Mouse (Mus musculus) stomach, postnatal 0 days (tissue): ENCODE results near the gene Ulk3. TPM values are rescaled to one million over a fixed set of nuclear protein-coding genes. Genes with fewer than 3 reads are reported as not detected.

Experiments
- ATAC-seq: fragments of 200-750 bp; cut with Nextera tagmentation; 2 replicates; pipeline ENCODE4 v1.8.0; 2017; ENCODE audit not compliant: low FRiP score, low TSS enrichment
- DNase-seq: peaks from one replicate; pipeline ENCODE4 v3.0.0-alpha.2; 2016; ENCODE audit warnings: low spot score
- H3K27ac ChIP-seq: fragments of 300-500 bp; sonication (generic); replicated peaks from 2 replicates; pipeline ENCODE4 v1.5.1; 2014; ENCODE audit warnings: mild to moderate bottlenecking, control low read depth
- H3K27me3 ChIP-seq: fragments of 300-500 bp; sonication (generic); 2 replicates; pipeline ENCODE4 v1.6.1; 2014; ENCODE audit warnings: low read length; ENCODE audit not compliant: control insufficient read depth, insufficient read depth
- H3K36me3 ChIP-seq: fragments of 300-500 bp; sonication (generic); 2 replicates; pipeline ENCODE4 v1.6.1; 2014; ENCODE audit warnings: low read length, mixed read lengths; ENCODE audit not compliant: control insufficient read depth, insufficient read depth
- H3K4me1 ChIP-seq: fragments of 300-500 bp; sonication (generic); replicated peaks from 2 replicates; pipeline ENCODE4 v1.6.1; 2014; ENCODE audit warnings: antibody characterized with exemption; ENCODE audit not compliant: control insufficient read depth, insufficient read depth
- H3K4me2 ChIP-seq: fragments of 300-500 bp; sonication (generic); replicated peaks from 2 replicates; pipeline ENCODE4 v1.6.1; 2014; ENCODE audit warnings: low read depth, mild to moderate bottlenecking, control low read depth, moderate library complexity
- H3K4me3 ChIP-seq: fragments of 300-500 bp; sonication (generic); 2 replicates; pipeline ENCODE4 v1.5.1; 2014; ENCODE audit warnings: low read depth, low read length, control low read depth
- H3K9ac ChIP-seq: fragments of 300-500 bp; sonication (generic); 2 replicates; pipeline ENCODE4 v1.6.1; 2014; ENCODE audit warnings: mild to moderate bottlenecking, low read length, control low read depth, mixed read lengths
- H3K9me3 ChIP-seq: fragments of 300-500 bp; sonication (generic); 2 replicates; pipeline ENCODE4 v1.6.1; 2016; ENCODE audit warnings: low read length; ENCODE audit not compliant: control insufficient read depth
- CTCF ChIP-seq: IDR thresholded peaks from 2 replicates; pipeline ENCODE4 v1.5.1; 2016; ENCODE audit warnings: antibody characterized with exemption, low read depth, mild to moderate bottlenecking, moderate library complexity
- EP300 ChIP-seq: optimal IDR thresholded peaks from 2 replicates; pipeline ENCODE3; 2016; ENCODE audit warnings: antibody characterized with exemption
- WGBS: fragments of 180-500 bp; shearing (Covaris S2); extraction: QIAGEN DNeasy Blood & Tissue Kit; methylation state at CpG from one replicate; pipeline ENCODE4 v1.1.7; 2014; 5-methylcytosine and 5-hydroxymethylcytosine counted together
- polyA plus RNA-seq: library from polyadenylated mRNA; unstranded; fragments of >200 nt; fragmentation: Nextera tagmentation; extraction: Ambion mirVana; gene quantifications from 2 replicates; pipeline ENCODE4 v1.2.1, GENCODE M21; 2015

The Ulk3 gene
- polyA plus RNA-seq, 1 experiment from 2014 or later: 8.4 TPM

- no peak overlapping the region for H3K4me2 ChIP-seq
- peaks cover 3% of the 10 kb centered on the region; the same call in 1 of the 2 replicates for H3K27me3 ChIP-seq
- ATAC-seq (no peak), DNase-seq (no peak)
- H3K9me3 ChIP-seq: no peaks in the 10 kb centered on the region
- no peak overlapping the region for H3K27ac ChIP-seq
- no peak overlapping the region for H3K9ac ChIP-seq
- TF ChIP-seq EP300 (no peak), CTCF (no peak)
- no peak overlapping the region for H3K4me3 ChIP-seq
- WGBS: 83% methylated on average over 4 of the region's 4 CpGs
- H3K4me1 ChIP-seq: no peaks in the 10 kb centered on the region
- no peaks in the 10 kb centered on the region for H3K36me3 ChIP-seq
Measured at GRCm38 (mm10) chr9:57604875-57605274, 15.6 kb downstream of the Ulk3 start.

DNA sequence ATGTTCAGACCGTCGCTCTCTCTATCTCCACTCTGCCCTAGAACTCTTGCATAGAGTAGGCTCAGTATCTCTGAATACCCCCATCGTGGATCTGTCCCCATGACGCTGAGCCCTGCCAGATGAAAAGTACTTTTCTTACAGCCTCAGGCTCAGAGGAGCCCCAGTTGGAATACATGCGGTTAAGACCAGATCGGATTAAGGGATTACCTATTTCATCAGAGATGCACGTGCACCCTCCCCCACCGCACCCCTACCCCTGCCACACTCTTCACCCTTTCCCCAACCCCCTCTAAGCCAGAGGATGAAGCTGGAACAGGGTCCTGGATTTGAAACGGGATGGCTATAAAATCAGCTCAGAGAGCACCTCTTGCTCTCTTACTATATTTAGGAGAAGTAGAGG, 16.3 kb downstream of the Ulk3 start:
- H3K4me2 ChIP-seq: no peak overlapping the region
- TF ChIP-seq EP300 (no peak), CTCF (no peak)
- H3K36me3 ChIP-seq: no peaks in the 10 kb centered on the region
- H3K9me3 ChIP-seq: no peaks in the 10 kb centered on the region
- H3K27ac ChIP-seq: no peak overlapping the region
- peaks cover 3% of the 10 kb centered on the region; the same call in 1 of the 2 replicates for H3K27me3 ChIP-seq
- ATAC-seq (no peak), DNase-seq (no peak)
- no peak overlapping the region for H3K9ac ChIP-seq
- H3K4me3 ChIP-seq: no peak overlapping the region
- H3K4me1 ChIP-seq: no peaks in the 10 kb centered on the region
- 18% methylated on average over 9 of the region's 9 CpGs for WGBS

DNA sequence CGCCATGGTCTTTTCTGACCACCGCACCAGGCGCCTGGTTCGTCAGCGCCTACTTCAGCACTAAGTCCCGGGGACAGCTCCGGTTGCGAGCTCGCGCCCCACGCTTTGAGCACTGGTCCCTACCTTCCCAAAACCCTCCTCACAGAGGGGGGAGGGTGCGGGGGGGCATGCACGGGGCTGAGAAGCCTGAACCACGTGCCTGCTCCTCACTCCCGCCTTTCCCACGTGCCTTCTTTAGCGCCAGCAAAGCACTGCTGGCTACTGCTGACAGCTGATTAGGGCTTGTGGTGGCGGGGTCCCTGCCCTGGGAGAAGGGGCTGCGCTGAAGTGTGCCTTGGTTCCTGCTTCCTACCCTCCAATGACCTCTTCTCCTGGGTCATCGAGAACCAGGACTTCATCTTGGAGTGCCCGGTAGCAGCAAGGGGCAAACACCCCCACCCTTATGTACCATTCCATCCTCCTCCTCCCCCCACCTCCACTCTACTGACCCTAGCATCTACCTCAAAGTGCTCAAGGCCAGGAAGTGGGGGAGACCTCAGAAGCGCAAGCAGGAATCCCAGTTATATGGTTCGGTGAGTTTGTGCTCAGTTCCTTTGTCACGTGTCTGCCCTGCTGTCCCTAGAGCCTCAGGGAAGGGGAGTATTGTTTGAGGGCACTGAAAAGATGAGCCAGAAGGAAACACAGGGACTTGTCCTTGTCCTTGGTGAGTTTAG, 17.0 kb downstream of the Ulk3 start, which contains the start of gene Cplx3:
Gene Cplx3 (minus strand): TSS at position 143 of the 713 bp plus-strand sequence.
- Histone ChIP-seq H3K4me1 (no peaks in the 10 kb centered on the region), H3K36me3 (no peaks in the 10 kb centered on the region), H3K9ac (no peak within 1 kb of the TSS), H3K4me3 (no peak within 1 kb of the TSS), H3K4me2 (no peak within 1 kb of the TSS), H3K27ac (no peak within 1 kb of the TSS), H3K9me3 (no peaks in the 10 kb centered on the region), H3K27me3 (peaks cover 3% of the 10 kb centered on the region; the same call in 1 of the 2 replicates)
- DNase-seq (peak; percentile 83), ATAC-seq (peak; percentile 83)
- WGBS: 10% methylated on average over 24 of the region's 24 CpGs
- TF ChIP-seq EP300: no peak
- TF ChIP-seq CTCF: peak; percentile 21; the same call in 1 of the 2 replicates

DNA sequence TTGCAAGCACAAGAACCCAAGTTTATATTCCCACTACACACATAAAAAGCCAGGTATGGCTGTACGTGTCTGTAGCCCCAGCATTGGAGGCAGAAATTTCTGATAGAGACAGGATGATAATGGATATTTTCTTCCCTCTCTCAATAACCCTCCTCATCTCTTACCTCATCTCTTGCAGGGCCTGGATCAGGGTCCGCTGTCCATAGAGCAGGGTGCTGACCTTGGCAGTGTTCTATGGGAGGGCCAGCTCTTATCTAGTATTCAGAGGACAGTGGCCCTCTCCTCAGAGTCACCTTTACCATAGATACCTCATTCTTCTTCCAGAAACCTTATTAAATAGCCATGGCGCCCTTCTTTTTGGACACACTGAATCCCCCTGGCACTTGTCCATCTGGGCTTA, 20.6 kb downstream of the Ulk3 start:
- H3K4me2 ChIP-seq: no peak overlapping the region
- no peak overlapping the region for H3K9ac ChIP-seq
- ATAC-seq (no peak), DNase-seq (no peak)
- H3K27me3 ChIP-seq: peaks cover 3% of the 10 kb centered on the region; the same call in 1 of the 2 replicates
- H3K36me3 ChIP-seq: no peaks in the 10 kb centered on the region
- H3K4me3 ChIP-seq: no peak overlapping the region
- TF ChIP-seq CTCF: no peak
- no peak for TF ChIP-seq EP300
- H3K9me3 ChIP-seq: no peaks in the 10 kb centered on the region
- H3K27ac ChIP-seq: no peak overlapping the region
- H3K4me1 ChIP-seq: no peaks in the 10 kb centered on the region
- WGBS: 59% methylated on average over 3 of the region's 3 CpGs

GRCm38 (mm10) chr9:57610359-57610826, 21.1 kb downstream of the Ulk3 start:
- no peak overlapping the region for H3K4me3 ChIP-seq
- H3K27ac ChIP-seq: no peak overlapping the region
- no peaks in the 10 kb centered on the region for H3K36me3 ChIP-seq
- 57% methylated on average over 3 of the region's 3 CpGs for WGBS
- no peak overlapping the region for H3K9ac ChIP-seq
- no peak for DNase-seq
- no peaks in the 10 kb centered on the region for H3K9me3 ChIP-seq
- no peak for TF ChIP-seq EP300
- no peak for TF ChIP-seq CTCF
- H3K27me3 ChIP-seq: peaks cover 3% of the 10 kb centered on the region; the same call in 1 of the 2 replicates
- no peaks in the 10 kb centered on the region for H3K4me1 ChIP-seq
- no peak for ATAC-seq
- no peak overlapping the region for H3K4me2 ChIP-seq

DNA sequence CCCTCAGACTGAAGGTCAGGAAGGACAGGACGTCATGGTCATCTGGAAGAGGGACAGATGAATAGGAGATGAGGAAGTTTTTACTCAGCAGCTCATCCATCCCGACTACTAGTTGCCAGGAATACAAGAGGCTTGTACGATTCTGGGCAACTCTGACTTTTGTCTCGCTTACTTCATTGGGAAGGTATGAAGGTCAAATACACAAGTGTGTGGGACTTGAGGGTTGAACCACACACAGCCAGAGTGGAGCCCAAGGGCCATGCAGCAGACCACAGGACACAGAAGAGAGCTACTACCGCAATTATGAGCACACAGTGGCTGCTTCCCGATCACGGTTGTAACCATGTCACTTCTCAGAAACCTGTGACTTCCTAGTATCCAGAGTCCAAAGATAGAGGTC, 23.3 kb downstream of the Ulk3 start:
- no peak overlapping the region for H3K27ac ChIP-seq
- WGBS: 65% methylated on average over 7 of the region's 7 CpGs
- ATAC-seq: no peak
- no peak overlapping the region for H3K4me2 ChIP-seq
- H3K4me3 ChIP-seq: no peak overlapping the region
- no peaks in the 10 kb centered on the region for H3K9me3 ChIP-seq
- no peak for DNase-seq
- no peak for TF ChIP-seq CTCF
- TF ChIP-seq EP300: no peak
- no peak overlapping the region for H3K9ac ChIP-seq
- H3K4me1 ChIP-seq: no peaks in the 10 kb centered on the region
- H3K36me3 ChIP-seq: no peaks in the 10 kb centered on the region
- no peaks in the 10 kb centered on the region for H3K27me3 ChIP-seq
